Mouse (Mus musculus) ES-Bruce4 (cell line): Measurements from ENCODE around the gene Brip1. TPM values are rescaled to one million over a fixed set of nuclear protein-coding genes. Genes with fewer than 3 reads are reported as not detected.

Source experiments
- H3K27ac ChIP-seq: 2 replicates; pipeline ENCODE4 v1.5.1; 2012; ENCODE audit warnings: low read length, inconsistent platforms; ENCODE audit not compliant: insufficient read depth
- H3K27me3 ChIP-seq: 2 replicates; pipeline ENCODE4 v1.6.1; 2012; ENCODE audit warnings: mild to moderate bottlenecking, low read length, inconsistent platforms; ENCODE audit not compliant: control insufficient read depth, poor library complexity, insufficient read depth, severe bottlenecking
- H3K36me3 ChIP-seq: 2 replicates; pipeline ENCODE4 v1.6.1; 2012; ENCODE audit warnings: inconsistent platforms, mild to moderate bottlenecking, low read length, moderate library complexity; ENCODE audit not compliant: control insufficient read depth, poor library complexity, insufficient read depth, severe bottlenecking
- H3K4me1 ChIP-seq: one replicate; pipeline ENCODE4 v1.8.1; 2011; ENCODE audit warnings: low read length; ENCODE audit not compliant: control insufficient read depth, insufficient read depth
- H3K4me3 ChIP-seq: 2 replicates; pipeline ENCODE4 v1.5.1; 2011; ENCODE audit warnings: low read depth, mild to moderate bottlenecking, low read length
- H3K9ac ChIP-seq: 2 replicates; pipeline ENCODE4 v1.6.1; 2012; ENCODE audit warnings: low read depth, mild to moderate bottlenecking, inconsistent platforms; ENCODE audit not compliant: poor library complexity, severe bottlenecking
- H3K9me3 ChIP-seq: replicated peaks from 2 replicates; pipeline ENCODE4 v1.6.1; 2012; ENCODE audit warnings: mild to moderate bottlenecking, low read length, inconsistent platforms; ENCODE audit not compliant: control insufficient read depth, poor library complexity, insufficient read depth, severe bottlenecking
- CTCF ChIP-seq: IDR thresholded peaks from one replicate; pipeline ENCODE4 v1.8.1; 2011; ENCODE audit warnings: low read depth, low read length
- EP300 ChIP-seq: IDR thresholded peaks from 2 replicates; pipeline ENCODE4 v1.6.1; 2011; ENCODE audit warnings: low read depth, low read length; ENCODE audit not compliant: insufficient read depth
- POLR2A ChIP-seq: IDR thresholded peaks from one replicate; pipeline ENCODE4 v1.8.1; 2011; ENCODE audit warnings: low read length; ENCODE audit not compliant: insufficient read depth
- polyA plus RNA-seq: library from polyadenylated mRNA; stranded (reverse); fragments of >200 nt; gene quantifications from 2 replicates; pipeline ENCODE4 v1.2.4, GENCODE M21; 2011; ENCODE audit warnings: low read depth; ENCODE audit not compliant: missing spikeins, insufficient read depth, insufficient read length

Brip1 gene
- polyA plus RNA-seq, 1 experiment = 17.6 TPM

DNA sequence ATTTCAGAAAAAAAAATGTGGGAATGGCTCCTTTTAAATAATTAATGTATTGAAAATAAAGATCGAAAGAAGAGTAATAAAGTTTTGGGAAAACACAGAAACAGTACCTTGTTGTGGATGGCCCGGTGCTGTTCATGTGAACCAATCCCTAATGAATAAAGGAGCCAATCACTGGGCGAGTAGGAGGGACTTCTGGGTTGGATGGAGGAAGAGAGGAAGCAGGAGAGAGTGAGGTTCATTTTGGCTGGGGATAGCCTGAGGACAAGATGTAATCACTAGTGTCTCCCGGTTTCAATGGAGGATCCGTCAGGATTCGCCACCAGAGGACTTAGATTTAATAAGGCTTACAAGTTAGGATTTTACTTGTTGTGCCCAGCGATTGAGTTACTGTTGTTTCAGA, 145.2 kb downstream of the Brip1 start:
- Histone ChIP-seq H3K4me1 (peaks cover 2% of the 10 kb centered on the region), H3K4me3 (peak overlapping the region; percentile 33), H3K9me3 (no peaks in the 10 kb centered on the region), H3K36me3 (no peaks in the 10 kb centered on the region), H3K9ac (peak overlapping the region; percentile 52), H3K27me3 (no peaks in the 10 kb centered on the region), H3K27ac (0 out of 2 replicates have a peak overlapping the region, but pooled peaks have one; percentile 25)
- TF ChIP-seq CTCF = no peak
- TF ChIP-seq EP300 = no peak
- TF ChIP-seq POLR2A = no peak

DNA sequence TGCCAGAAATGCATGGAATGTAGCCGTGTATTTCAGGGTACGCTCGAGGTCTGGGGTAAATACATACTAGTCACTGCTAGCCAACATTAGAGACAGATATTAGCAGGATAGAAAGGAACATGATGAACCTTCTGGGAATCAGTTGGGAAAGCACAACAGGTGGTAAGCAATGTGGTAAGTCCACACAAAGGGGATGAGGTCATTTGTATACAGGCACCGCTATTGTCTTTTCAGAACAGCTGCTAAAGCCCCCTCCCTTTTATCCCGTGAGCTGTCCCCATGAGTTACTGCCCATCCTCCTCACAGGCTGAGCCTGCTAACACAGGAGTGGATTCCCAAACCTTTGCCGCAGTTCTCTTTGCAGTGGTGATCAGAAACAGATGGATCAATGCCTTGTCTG, 149.6 kb downstream of the Brip1 start:
- Histone ChIP-seq H3K27me3 (no peaks in the 10 kb centered on the region), H3K9ac (no peak overlapping the region), H3K9me3 (no peaks in the 10 kb centered on the region), H3K27ac (no peak overlapping the region), H3K4me1 (peaks cover 2% of the 10 kb centered on the region), H3K4me3 (no peak overlapping the region), H3K36me3 (no peaks in the 10 kb centered on the region)
- TF ChIP-seq EP300 (no peak), CTCF (no peak), POLR2A (no peak)

DNA sequence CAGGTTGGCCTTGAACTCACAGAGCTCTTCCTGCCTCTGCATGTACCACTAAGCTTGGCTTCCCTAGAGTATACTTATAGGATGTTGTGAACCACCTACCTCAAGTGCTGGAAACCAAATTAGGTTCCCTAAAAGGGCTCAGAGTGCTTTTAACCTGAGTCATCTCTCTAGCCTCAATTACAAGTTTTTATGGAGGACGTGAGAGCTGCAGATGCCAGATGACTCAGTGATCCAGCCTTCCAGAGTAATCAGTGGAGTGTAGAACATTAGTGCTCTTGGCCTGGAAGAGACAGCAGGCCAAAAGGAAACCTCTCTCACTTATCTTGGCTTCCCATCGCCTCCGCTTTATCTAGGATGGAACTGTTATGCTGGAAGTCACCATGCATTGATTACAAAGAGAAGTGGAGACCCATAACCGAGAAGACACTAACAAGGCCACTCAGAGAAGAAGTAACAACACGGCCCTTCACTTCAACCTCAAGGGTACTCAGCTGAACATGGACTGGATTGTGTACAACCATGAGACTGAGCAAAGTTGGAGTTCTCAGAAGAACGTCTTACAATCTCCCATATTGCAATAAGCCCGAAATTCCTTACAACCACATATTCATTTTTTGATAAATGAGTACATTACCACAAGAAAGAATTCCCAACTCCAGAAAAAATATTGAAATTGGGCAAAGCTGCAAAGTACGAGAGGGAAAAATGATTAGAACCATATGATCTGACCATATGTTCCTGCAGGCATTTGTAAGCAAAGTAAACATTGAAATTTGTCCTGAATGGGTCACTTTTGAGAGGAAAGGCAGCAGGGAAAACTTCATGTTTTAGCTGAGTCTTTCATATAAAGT, 150.3 kb downstream of the Brip1 start:
- no peak overlapping the region for H3K27ac ChIP-seq
- H3K9me3 ChIP-seq = no peaks in the 10 kb centered on the region
- TF ChIP-seq POLR2A (no peak), EP300 (no peak), CTCF (no peak)
- H3K9ac ChIP-seq = no peak overlapping the region
- H3K4me3 ChIP-seq = no peak overlapping the region
- no peaks in the 10 kb centered on the region; the same call in 1 of the 2 replicates for H3K27me3 ChIP-seq
- peaks cover 2% of the 10 kb centered on the region for H3K4me1 ChIP-seq
- no peaks in the 10 kb centered on the region for H3K36me3 ChIP-seq

DNA sequence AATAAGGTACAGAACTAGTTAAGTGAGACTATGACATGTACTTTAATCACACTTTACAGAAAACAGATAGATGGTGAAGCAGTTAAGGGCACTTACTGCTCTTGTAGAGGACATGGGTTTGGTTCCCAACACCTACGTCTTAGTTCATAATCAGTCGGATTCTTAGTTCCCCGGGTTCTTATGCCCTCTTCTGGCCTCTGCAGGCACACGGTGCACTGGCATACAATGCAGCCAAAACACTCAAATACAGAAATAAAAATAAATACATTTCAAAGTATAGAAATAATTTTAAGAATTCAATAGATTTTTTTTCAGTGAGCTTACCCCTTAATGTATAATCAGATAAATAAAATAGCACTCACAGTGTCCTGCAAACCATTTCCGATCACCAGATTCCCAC, 161.0 kb downstream of the Brip1 start:
- TF ChIP-seq POLR2A = no peak
- no peak for TF ChIP-seq EP300
- no peak for TF ChIP-seq CTCF
- Histone ChIP-seq H3K9ac (no peak overlapping the region), H3K9me3 (no peaks in the 10 kb centered on the region), H3K36me3 (no peaks in the 10 kb centered on the region), H3K4me1 (no peaks in the 10 kb centered on the region), H3K27ac (no peak overlapping the region), H3K4me3 (no peak overlapping the region), H3K27me3 (no peaks in the 10 kb centered on the region)

DNA sequence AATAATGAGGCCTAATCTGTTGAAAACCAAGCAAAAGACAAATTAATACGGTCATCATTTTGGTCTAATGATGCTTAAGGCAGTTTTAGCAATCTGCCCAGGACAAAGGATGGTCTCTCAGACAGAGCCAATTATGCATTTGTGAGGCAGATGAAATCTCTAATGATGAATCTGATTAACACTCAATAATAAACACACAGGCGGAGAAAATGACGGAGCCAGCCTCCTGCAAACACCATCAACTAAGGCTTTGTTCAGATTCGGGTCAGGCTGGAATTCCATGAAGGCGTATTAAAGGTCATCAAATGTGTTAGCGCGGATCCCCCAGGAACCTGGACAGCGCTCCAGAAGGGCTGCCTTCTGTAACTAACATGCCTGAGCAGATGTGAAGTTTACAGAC, 161.6 kb downstream of the Brip1 start:
- Histone ChIP-seq H3K9me3 (no peaks in the 10 kb centered on the region), H3K4me3 (no peak overlapping the region), H3K4me1 (no peaks in the 10 kb centered on the region), H3K27ac (no peak overlapping the region), H3K36me3 (no peaks in the 10 kb centered on the region), H3K9ac (no peak overlapping the region), H3K27me3 (no peaks in the 10 kb centered on the region)
- TF ChIP-seq POLR2A (no peak), EP300 (no peak), CTCF (no peak)

DNA sequence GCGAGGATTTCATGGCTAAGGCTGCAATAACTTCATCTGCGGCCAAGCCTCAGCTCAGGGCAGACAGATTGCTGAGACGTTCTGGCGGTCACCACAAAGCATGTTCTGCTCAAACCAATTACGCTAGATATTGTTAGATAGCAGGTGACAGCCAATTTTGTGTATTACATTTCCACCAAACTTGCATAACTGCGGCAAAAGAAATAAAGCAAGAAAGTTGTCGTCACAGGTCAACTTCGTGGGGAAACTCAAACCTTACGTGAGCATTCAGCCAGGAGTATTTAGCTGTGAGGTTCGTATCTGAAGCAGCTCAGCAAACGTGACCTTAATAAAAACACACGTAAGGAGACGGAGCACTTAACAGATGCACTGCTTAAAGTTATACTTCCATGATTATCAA, 162.3 kb downstream of the Brip1 start:
- no peaks in the 10 kb centered on the region for H3K36me3 ChIP-seq
- no peak for TF ChIP-seq CTCF
- no peak for TF ChIP-seq EP300
- no peak for TF ChIP-seq POLR2A

More for the DNA sequence above, 162.3 kb downstream of the Brip1 start:
- H3K27me3 ChIP-seq = no peaks in the 10 kb centered on the region
- no peak overlapping the region for H3K4me3 ChIP-seq
- no peaks in the 10 kb centered on the region for H3K9me3 ChIP-seq
- no peak overlapping the region for H3K9ac ChIP-seq
- no peak overlapping the region for H3K27ac ChIP-seq
- no peaks in the 10 kb centered on the region for H3K4me1 ChIP-seq
